In the genomic region with DNA sequence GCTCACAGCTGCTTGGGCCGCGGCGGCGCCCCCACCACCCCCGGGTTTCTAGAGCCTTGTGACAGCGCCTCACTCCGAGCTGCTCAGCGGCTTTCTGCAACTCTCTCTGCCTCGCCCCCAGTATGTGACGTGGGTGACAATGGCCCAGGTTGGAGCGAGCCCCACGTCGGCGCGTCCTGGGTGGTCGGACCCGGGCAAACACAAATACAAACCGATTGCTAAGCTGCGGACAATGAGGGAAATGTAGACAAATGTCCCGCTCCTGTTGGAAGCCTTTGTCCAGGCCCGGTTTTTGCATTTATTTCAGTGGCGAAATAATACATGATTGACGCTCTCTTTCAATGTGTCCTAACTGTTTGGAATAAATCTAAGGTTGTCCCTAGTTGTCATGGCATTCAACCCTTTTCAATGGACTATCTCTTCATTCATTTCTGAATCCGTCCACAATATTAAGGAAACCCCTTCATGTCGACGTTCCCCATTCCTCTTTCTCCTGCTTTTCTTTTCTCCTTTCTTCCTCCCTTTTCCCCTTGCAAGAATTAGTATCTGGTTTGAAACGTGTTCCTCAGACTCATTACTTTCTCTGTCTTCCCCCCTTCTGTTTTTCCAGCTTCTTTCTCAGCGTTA, we compare ENCODE assay signal across 13 mouse cellular contexts. TPM values are rescaled to one million over a fixed set of nuclear protein-coding genes. Genes with fewer than 3 reads are reported as not detected.
A peak's percentile ranks its signal among the peaks of the same experiment; 100 is the strongest.
DNase-seq lines count a peak whose midpoint lies in the region; ATAC-seq lines count a peak whose summit lies in the region.
"Had no signal": no experiment of that assay in that cellular context is flagged by ENCODE, and none has a peak within 500 bp of the region (broad histone marks: within the 10 kb centered on the region; RNA-seq: fewer than 3 reads in every experiment).

No protein-coding gene starts in this region.

- no peak for DNase-seq in heart, embryonic 10.5 days (ENCODE audit: low spot score)
- no peak for DNase-seq in heart, adult 8-10 months (ENCODE audit: low spot score)
- peak; percentile 68 for DNase-seq in embryo, embryonic 9.5 days (ENCODE audit: extremely low spot score)
- DNase-seq in neural tube, embryonic 10.5 days (ENCODE audit: extremely low spot score, low spot score): peak; percentile 76
- DNase-seq in left cerebral cortex, adult 8-10 months (ENCODE audit: low spot score in 2 of 2): no peak
- no peak for DNase-seq in thymus, postnatal 0 days (ENCODE audit: low spot score)
- DNase-seq in frontal cortex, postnatal 14 days (ENCODE audit: low spot score in 2 of 2): no peak
- DNase-seq: right cerebral cortex, postnatal 4 days; thymus, postnatal 25 days had no signal

- peaks cover 98% of the 10 kb centered on the region for H3K27me3 ChIP-seq in heart, embryonic 10.5 days (ENCODE audit: insufficient read depth, poor library complexity, severe bottlenecking)
- H3K27me3 ChIP-seq in hindbrain, embryonic 15.5 days: peaks cover 79% of the 10 kb centered on the region

- H3K36me3 ChIP-seq in heart, embryonic 10.5 days: no peaks in the 10 kb centered on the region
- no peaks in the 10 kb centered on the region for H3K36me3 ChIP-seq in hindbrain, embryonic 15.5 days

- H3K27ac ChIP-seq in heart, embryonic 10.5 days: no peak overlapping the region
- H3K27ac ChIP-seq in hindbrain, embryonic 15.5 days (replicated peaks): no peak overlapping the region; the same call in 1 of the 2 replicates
- H3K27ac ChIP-seq: liver, embryonic 14.5 days had no signal

- WGBS in heart, embryonic 10.5 days: under 1% methylated on average over 28 of the region's 28 CpGs
- under 1% methylated on average over 28 of the region's 28 CpGs for WGBS in hindbrain, embryonic 15.5 days

- H3K4me1 ChIP-seq in heart, embryonic 10.5 days: peaks cover 26% of the 10 kb centered on the region
- peaks cover 9% of the 10 kb centered on the region for H3K4me1 ChIP-seq in hindbrain, embryonic 15.5 days (replicated peaks)

- H3K9me3 ChIP-seq in heart, embryonic 10.5 days: no peaks in the 10 kb centered on the region
- no peaks in the 10 kb centered on the region for H3K9me3 ChIP-seq in hindbrain, embryonic 15.5 days

- ATAC-seq in hindbrain, embryonic 15.5 days (ENCODE audit: low FRiP score, low read depth): peak; percentile 75

- no peak overlapping the region for H3K9ac ChIP-seq in hindbrain, embryonic 15.5 days
- H3K9ac ChIP-seq: liver, embryonic 14.5 days had no signal

- H3K4me3 ChIP-seq in heart, embryonic 10.5 days: peak overlapping the region; percentile 22; the same call in 1 of the 2 replicates
- H3K4me3 ChIP-seq in hindbrain, embryonic 15.5 days: no peak overlapping the region
- H3K4me3 ChIP-seq: erythroblast, embryonic 14.5 days had no signal

- H3K4me2 ChIP-seq in hindbrain, embryonic 15.5 days: peak overlapping the region; percentile 36

RNA-seq across cellular contexts. Expression of a gene that starts 5.9 kb away (rescaled TPM):
- polyA plus RNA-seq in heart, embryonic 10.5 days (2016; fragmentation: Nextera tagmentation; extraction: Ambion mirVana): 0.08 TPM in 1 of 2 replicates, not detected in the other
- not detected for total RNA-seq in heart, adult 8-10 months (2022)
- 2.5 TPM in 2 replicates for polyA plus RNA-seq in hindbrain, embryonic 15.5 days (2015; fragmentation: Nextera tagmentation; extraction: Ambion mirVana)
- 1 to 10 TPM; 5.6 to 7.0 (median 6.3) TPM for total RNA-seq in left cerebral cortex, adult 8-10 months (2022)
- not detected in 2 replicates for polyA plus RNA-seq in thymus, postnatal 0 days (2015; fragmentation: Nextera tagmentation; extraction: Ambion mirVana)
- total RNA-seq: heart, postnatal 10 days had no signal
- polyA plus RNA-seq: erythroblast, embryonic 14.5 days had no signal

Comparison
In these comparisons a context has a peak if more than half of its experiments do, and no peak if none do; other contexts are left out.
1. DNase-seq: peak in embryo, embryonic 9.5 days (single experiment) and neural tube, embryonic 10.5 days (single experiment); none in heart, embryonic 10.5 days (single experiment), heart, adult 8-10 months (single experiment), left cerebral cortex, adult 8-10 months (0 of 2), thymus, postnatal 0 days (single experiment) and frontal cortex, postnatal 14 days (0 of 2).